Mouse (Mus musculus) lung, embryonic 15.5 days (tissue): ENCODE data around the gene Crtam. TPM values are rescaled to one million over a fixed set of nuclear protein-coding genes. Genes with fewer than 3 reads are reported as not detected.
A peak's percentile ranks its signal among the peaks of the same experiment; 100 is the strongest.

ENCODE experiments used
- ATAC-seq: fragments of 200-750 bp; cut with Nextera tagmentation; 2 replicates; pipeline ENCODE4 v1.8.0; 2017; ENCODE audit warnings: moderate number of reproducible peaks, borderline replicate concordance; ENCODE audit not compliant: low FRiP score, low TSS enrichment; ENCODE audit errors: extremely low read depth
- H3K27ac ChIP-seq: fragments of 300-500 bp; sonication (generic); 2 replicates; pipeline ENCODE4 v1.5.1; 2015; ENCODE audit warnings: moderate library complexity, mild to moderate bottlenecking, inconsistent platforms
- H3K27me3 ChIP-seq: fragments of 300-500 bp; sonication (generic); 2 replicates; pipeline ENCODE4 v1.6.1; 2015; ENCODE audit warnings: inconsistent platforms
- H3K36me3 ChIP-seq: fragments of 300-500 bp; sonication (generic); 2 replicates; pipeline ENCODE4 v1.6.1; 2015; ENCODE audit warnings: inconsistent platforms
- H3K4me1 ChIP-seq: fragments of 300-500 bp; sonication (generic); 2 replicates; pipeline ENCODE4 v1.6.1; 2015; ENCODE audit warnings: inconsistent platforms
- H3K4me2 ChIP-seq: fragments of 300-500 bp; sonication (generic); 2 replicates; pipeline ENCODE4 v1.6.1; 2015; ENCODE audit warnings: inconsistent platforms, mild to moderate bottlenecking, moderate library complexity
- H3K4me3 ChIP-seq: fragments of 300-500 bp; sonication (generic); 2 replicates; pipeline ENCODE4 v1.5.1; 2015; ENCODE audit warnings: mild to moderate bottlenecking, inconsistent platforms
- H3K9ac ChIP-seq: fragments of 300-500 bp; sonication (generic); 2 replicates; pipeline ENCODE4 v1.6.1; 2015; ENCODE audit warnings: inconsistent platforms
- H3K9me3 ChIP-seq: fragments of 300-500 bp; sonication (generic); 2 replicates; pipeline ENCODE4 v1.6.1; 2016; ENCODE audit warnings: inconsistent platforms
- WGBS: fragments of 180-500 bp; shearing (Covaris S2); methylation state at CpG from one replicate; pipeline ENCODE4 v1.1.7; 2015; 5-methylcytosine and 5-hydroxymethylcytosine counted together
- polyA plus RNA-seq: library from polyadenylated mRNA; unstranded; fragments of >200 nt; fragmentation: Nextera tagmentation; extraction: Ambion mirVana; gene quantifications from 2 replicates; pipeline ENCODE4 v1.2.1, GENCODE M21; 2015

Gene Crtam
- polyA plus RNA-seq, 1 experiment from 2014 or later: not detected

DNA sequence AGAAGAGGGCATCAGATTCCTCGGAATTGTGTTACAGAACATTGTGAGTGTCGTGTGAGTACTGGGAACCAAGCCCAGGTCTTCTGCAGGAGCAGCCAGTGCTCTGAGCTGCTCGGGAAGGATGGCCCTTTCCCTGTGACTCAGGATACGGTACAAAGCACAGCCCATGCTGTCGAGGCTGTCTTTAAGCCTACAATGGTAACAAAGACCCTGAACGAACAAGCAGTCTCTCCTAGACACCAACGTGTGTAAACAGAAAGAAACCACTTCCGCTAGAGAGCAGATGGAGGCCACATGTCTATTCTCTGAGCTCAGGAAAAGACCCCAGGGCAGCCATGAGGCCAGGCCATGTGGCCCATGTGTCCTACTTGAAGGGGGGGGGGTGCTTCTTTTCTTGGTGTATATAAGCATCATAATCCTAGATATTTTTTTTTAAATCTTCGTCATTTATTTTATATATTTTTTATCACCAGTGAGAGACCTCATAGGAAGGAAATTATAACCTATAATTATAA, 33.8 kb upstream of the Crtam start:
- Histone ChIP-seq H3K27me3 (no peaks in the 10 kb centered on the region), H3K9me3 (no peaks in the 10 kb centered on the region), H3K4me3 (no peak overlapping the region), H3K9ac (no peak overlapping the region), H3K4me2 (no peak overlapping the region), H3K36me3 (no peaks in the 10 kb centered on the region), H3K27ac (no peak overlapping the region), H3K4me1 (no peaks in the 10 kb centered on the region)
- no peak for ATAC-seq
- WGBS: 41% methylated on average over 9 of the region's 9 CpGs

DNA sequence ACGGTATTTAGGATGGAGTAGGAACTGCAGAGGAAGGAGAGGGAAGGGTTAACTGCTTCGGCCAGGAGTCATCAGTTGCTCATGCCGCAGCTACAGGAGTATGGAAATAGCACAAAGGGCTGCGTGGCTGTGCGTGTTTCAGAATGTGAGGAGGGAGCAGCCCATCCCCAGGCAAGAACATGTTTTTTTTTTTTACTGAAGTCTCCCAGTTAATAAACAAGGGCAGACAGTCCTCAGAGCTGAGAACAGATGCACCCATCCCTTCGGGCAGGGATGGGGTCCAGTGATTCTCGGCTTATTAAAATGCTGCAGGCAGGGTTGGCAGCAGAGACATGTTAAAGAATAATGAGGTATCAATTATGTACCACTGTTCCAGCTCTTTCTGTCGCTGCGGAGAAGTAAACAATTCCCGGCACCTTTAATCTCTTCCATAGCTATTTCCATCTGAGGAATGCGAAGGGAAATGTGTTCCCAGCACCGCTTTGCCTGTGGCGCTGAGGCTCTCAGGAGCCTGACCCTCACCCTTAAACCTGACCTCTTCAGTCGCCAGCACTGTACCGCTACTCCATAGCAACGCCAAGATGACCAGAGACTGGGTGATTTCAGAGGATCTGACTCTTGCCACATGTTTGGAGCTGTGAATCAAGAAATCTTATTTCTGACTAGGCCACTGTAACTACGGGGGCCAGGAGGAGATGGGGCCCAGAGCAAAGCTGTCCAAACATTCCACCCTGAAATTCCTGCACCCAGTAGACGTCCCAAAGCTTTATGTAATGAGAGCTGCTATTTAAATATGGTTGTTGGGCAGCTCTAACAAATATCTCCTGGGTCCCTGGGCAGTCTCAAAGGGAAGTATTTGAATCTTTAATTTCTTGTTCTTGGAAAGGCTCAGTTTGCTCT, 27.4 kb upstream of the Crtam start:
- H3K9ac ChIP-seq: no peak overlapping the region
- peaks cover 11% of the 10 kb centered on the region for H3K4me1 ChIP-seq
- H3K27me3 ChIP-seq: no peaks in the 10 kb centered on the region
- no peaks in the 10 kb centered on the region for H3K36me3 ChIP-seq
- 0 out of 2 replicates have a peak overlapping the region, but pooled peaks have one; percentile 46 for H3K27ac ChIP-seq
- H3K4me3 ChIP-seq: no peak overlapping the region
- WGBS: 13% methylated on average over 18 of the region's 18 CpGs
- peak; percentile 49; the same call in 1 of the 2 replicates for ATAC-seq
- no peaks in the 10 kb centered on the region for H3K9me3 ChIP-seq
- peak overlapping the region; percentile 39 for H3K4me2 ChIP-seq

DNA sequence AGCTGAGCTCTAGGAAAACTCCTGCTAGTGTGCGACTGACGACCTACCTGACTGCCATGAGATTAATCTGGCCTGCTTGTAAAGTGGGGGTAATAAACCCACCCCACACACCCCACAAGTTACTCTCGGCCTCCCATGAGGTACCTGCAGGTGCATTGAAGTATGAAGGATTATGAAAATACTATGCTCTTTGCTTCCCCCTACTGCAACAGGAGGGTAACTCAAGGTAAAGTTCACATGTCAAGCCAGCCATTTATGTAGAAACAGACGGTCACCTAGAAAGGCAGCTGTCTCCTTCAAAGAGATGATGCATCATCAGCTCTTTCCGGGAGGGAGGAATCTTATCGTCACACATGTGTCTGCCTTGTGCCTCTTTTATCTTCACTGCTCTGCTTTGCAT, 25.4 kb upstream of the Crtam start:
- no peak overlapping the region for H3K9ac ChIP-seq
- no peaks in the 10 kb centered on the region for H3K36me3 ChIP-seq
- no peaks in the 10 kb centered on the region for H3K9me3 ChIP-seq
- no peak overlapping the region for H3K27ac ChIP-seq
- H3K27me3 ChIP-seq: no peaks in the 10 kb centered on the region
- H3K4me2 ChIP-seq: no peak overlapping the region
- H3K4me1 ChIP-seq: peaks cover 11% of the 10 kb centered on the region
- ATAC-seq: no peak
- H3K4me3 ChIP-seq: no peak overlapping the region
- WGBS: 78% methylated on average over 6 of the region's 6 CpGs

DNA sequence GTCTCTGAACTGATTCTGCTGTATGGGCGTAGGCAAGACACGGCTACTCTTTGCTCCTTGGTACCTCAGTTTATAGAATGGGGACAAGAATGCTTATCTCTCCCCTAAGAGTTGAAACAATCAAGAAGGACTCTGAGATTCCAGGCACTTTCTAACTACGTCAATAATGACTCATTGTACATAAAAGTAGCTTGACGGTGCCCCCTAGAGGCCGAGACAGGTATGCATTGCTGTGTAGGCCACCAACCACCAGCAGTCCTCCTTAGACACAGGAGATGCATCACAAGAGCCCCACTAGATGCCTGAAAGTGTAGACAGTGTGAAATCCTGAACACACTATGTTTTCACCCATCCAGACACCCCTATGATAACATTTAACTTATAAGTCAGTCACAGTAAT, 24.0 kb upstream of the Crtam start:
- no peaks in the 10 kb centered on the region for H3K36me3 ChIP-seq
- no peaks in the 10 kb centered on the region for H3K9me3 ChIP-seq
- no peak for ATAC-seq
- no peak overlapping the region for H3K9ac ChIP-seq
- no peaks in the 10 kb centered on the region for H3K27me3 ChIP-seq
- no peak overlapping the region for H3K27ac ChIP-seq
- 41% methylated on average over 5 of the region's 5 CpGs for WGBS
- no peak overlapping the region for H3K4me2 ChIP-seq
- no peak overlapping the region for H3K4me3 ChIP-seq
- H3K4me1 ChIP-seq: peaks cover 11% of the 10 kb centered on the region

DNA sequence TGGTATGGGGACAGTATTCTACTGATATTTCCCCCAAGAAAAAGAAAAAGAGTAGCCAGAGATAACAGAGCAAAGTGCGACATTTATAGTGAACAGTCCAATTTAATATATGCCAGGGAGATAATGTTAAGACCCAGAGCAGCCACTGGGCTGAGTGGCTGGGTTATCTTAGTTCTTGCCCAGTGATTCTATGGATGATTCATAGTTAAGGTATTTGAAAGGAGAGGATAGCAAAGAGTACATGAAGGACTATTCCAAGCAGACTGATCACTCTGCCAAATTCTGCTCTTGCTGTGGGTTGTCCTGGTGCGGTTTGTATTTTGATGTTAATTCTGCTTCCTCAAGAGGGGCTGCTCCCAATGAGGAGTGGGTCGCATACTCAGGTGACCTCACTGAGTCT, 17.3 kb upstream of the Crtam start:
- no peak overlapping the region for H3K4me3 ChIP-seq

DNA sequence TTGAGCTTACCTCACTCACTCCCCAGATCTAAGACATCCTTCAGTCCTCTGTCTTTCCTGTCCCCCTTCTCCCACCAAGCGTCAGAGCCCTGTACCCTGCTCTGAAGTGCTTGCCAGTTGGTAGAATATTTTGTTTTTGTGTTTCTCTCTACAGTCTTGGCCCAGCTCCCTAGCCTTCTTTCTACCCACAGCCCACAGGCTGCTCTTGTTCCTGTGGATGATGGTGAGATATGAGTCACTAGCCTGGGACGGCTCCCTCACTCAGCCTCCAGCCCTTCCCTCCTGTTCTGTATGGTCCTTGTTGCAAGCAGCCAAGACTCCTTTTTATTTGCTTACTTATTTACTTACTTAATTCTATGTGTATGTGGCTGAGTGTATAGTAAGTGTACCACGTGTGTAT, 16.1 kb upstream of the Crtam start:
- H3K4me2 ChIP-seq: no peak overlapping the region
- no peaks in the 10 kb centered on the region for H3K27me3 ChIP-seq
- H3K27ac ChIP-seq: no peak overlapping the region
- 82% methylated on average over 3 of the region's 3 CpGs for WGBS
- no peaks in the 10 kb centered on the region for H3K9me3 ChIP-seq
- no peak overlapping the region for H3K4me3 ChIP-seq
- H3K36me3 ChIP-seq: no peaks in the 10 kb centered on the region
- no peaks in the 10 kb centered on the region for H3K4me1 ChIP-seq
- no peak overlapping the region for H3K9ac ChIP-seq
- ATAC-seq: no peak

More for the DNA sequence above, 17.3 kb upstream of the Crtam start:
- no peak overlapping the region for H3K9ac ChIP-seq
- H3K4me2 ChIP-seq: no peak overlapping the region
- ATAC-seq: no peak
- H3K4me1 ChIP-seq: no peaks in the 10 kb centered on the region
- no peak overlapping the region for H3K27ac ChIP-seq
- H3K36me3 ChIP-seq: no peaks in the 10 kb centered on the region
- H3K27me3 ChIP-seq: no peaks in the 10 kb centered on the region
- H3K9me3 ChIP-seq: no peaks in the 10 kb centered on the region
- 67% methylated on average over 3 of the region's 3 CpGs for WGBS

DNA sequence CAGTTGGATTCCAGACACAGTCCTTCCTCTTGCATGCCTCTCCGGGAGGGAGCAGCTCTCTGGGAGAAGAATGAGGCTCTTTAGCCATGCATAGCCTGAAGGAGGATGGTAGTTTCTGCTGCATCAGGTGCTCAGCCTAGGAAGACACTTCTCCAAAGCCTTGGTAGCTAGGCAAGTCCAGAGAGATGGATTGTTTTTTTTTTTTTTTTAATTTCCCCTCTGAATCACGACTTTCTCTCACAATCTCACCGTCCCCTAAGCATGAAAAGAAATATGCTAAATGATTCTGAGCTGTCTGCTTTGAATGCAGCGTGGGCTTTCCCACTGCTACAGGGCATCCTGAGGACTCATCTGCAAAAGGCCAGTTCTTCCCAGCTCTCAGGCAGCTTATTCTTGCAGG, 10.1 kb upstream of the Crtam start:
- Histone ChIP-seq H3K4me2 (no peak overlapping the region), H3K4me1 (no peaks in the 10 kb centered on the region), H3K36me3 (no peaks in the 10 kb centered on the region), H3K9me3 (no peaks in the 10 kb centered on the region), H3K4me3 (no peak overlapping the region), H3K27me3 (no peaks in the 10 kb centered on the region), H3K9ac (no peak overlapping the region), H3K27ac (no peak overlapping the region)
- ATAC-seq: no peak
- 56% methylated on average over 4 of the region's 4 CpGs for WGBS

DNA sequence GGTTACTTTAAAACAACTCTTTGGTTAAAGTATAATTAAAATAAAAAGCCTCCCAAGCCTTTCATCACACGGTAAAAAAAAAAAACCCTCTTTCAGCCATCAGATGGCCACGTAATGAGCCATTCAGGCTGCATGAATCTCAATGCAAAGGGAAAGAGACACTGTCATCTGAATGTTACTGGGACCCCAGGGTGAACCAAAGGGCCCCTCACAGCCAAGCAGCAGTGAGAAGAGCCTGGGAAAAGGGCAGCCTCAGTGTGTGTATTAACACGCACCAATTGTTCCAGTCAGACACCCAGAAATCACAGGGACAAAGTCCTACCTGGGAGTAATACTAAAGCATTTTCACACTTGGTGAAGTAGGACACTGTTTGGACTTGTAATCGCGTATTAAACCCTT, 8.0 kb upstream of the Crtam start:
- WGBS: 92% methylated on average over 5 of the region's 5 CpGs
- Histone ChIP-seq H3K4me3 (no peak overlapping the region), H3K27me3 (no peaks in the 10 kb centered on the region), H3K4me2 (no peak overlapping the region), H3K9ac (no peak overlapping the region), H3K4me1 (no peaks in the 10 kb centered on the region), H3K36me3 (no peaks in the 10 kb centered on the region), H3K27ac (no peak overlapping the region), H3K9me3 (no peaks in the 10 kb centered on the region)
- no peak for ATAC-seq

DNA sequence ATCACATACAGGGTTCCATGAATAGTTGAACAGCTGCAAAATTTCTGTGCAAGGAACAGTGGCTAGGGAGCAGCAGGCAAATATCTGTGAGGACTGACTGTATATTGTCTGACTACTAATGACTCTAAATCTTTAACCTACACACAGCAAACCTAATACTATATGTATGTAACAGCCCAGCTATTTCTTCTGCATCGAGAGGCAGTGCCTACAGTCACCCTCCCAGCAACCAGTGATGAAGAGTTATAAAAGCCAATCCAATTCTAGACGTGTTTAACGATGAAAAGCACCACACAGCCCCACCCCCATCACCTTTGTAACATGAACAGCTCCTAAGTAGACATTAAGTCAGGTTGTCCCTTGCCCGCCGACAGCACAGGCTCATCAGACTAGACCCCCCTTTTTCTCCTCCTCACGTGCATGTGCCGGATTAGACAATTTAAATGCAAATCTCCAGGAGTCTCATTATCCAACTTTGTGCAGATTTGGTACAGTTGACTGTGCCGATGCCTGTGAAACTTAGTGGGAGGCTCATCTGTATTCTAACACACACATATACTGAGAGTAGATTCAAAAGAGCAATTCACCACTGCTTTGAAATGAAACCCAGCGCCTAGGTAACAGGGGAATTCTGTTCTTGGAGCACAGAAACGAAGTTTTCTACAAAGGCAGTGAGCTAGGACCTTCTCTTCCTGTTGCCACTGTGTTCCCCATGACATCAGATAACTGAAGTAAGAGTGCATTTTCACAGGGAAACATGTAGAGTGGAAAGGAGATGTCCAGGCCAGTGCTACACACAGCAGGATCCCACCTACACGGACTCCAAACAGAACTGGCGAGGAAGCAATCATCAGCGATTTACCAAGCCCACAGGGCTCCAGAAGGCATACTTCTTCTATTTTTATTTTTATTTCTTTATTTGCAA, 7.3 kb upstream of the Crtam start:
- Histone ChIP-seq H3K4me3 (no peak overlapping the region), H3K9ac (no peak overlapping the region), H3K4me1 (no peaks in the 10 kb centered on the region), H3K27ac (no peak overlapping the region), H3K36me3 (no peaks in the 10 kb centered on the region), H3K9me3 (no peaks in the 10 kb centered on the region), H3K27me3 (no peaks in the 10 kb centered on the region), H3K4me2 (no peak overlapping the region)
- 77% methylated on average over 13 of the region's 13 CpGs for WGBS
- ATAC-seq: no peak

DNA sequence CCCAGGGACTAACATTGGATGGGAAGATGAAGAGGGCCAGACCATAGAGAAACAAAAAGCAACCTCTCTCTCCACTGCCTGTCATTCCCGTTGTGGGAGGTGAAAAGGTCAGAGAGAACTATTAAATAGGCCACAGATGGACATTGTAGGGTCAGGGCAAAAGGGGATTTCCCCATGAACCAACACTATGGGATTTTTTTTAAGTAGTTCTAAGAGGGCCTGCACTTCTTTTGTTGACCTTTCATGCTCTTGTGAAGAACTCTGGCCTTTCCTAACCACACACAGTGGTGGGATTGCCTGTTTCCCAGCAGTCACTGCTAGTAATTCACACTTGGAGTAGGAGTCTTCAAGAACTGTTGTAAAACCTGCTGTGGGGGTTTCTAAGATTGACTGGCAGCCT, 3.4 kb upstream of the Crtam start:
- H3K4me2 ChIP-seq: no peak overlapping the region
- H3K4me3 ChIP-seq: no peak overlapping the region
- H3K4me1 ChIP-seq: no peaks in the 10 kb centered on the region
- no peak overlapping the region for H3K27ac ChIP-seq
- 4% methylated on average over 1 of the region's 1 CpGs for WGBS
- no peak overlapping the region for H3K9ac ChIP-seq
- no peaks in the 10 kb centered on the region for H3K36me3 ChIP-seq
- no peaks in the 10 kb centered on the region for H3K27me3 ChIP-seq
- no peak for ATAC-seq
- H3K9me3 ChIP-seq: no peaks in the 10 kb centered on the region

DNA sequence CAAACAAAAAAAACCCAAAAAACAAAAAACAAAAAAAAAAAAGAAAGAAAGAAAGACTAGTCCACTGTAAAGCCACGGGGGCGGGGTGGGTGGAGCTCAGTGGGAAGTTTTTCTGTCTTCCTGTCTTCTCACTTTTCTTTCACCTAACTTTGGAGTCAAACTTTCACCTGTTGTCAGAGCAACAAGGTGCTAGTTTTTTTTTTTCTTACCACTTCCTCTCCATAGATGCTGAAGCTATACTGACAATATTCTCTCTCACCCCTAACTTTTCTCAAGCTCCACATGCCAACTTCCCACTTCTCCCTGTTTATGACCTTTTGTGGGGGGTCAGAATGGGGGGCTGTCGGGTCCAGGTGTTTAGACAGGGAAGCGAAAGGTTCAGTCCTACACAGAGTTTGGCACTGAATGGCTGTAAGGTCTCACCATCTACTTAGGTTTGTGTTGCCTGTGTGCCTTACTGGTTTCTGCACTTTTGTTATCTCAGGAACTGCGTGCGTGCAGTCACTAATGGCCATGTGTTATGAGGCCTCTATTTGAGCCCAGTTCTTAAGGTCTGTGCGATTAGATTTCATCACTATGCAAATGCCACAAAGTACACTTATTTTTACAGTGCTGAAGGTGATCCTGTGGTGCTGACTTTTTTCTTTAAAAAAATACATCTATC, 7.2 kb downstream of the Crtam start:
- Histone ChIP-seq H3K27ac (no peak overlapping the region), H3K4me2 (no peak overlapping the region), H3K27me3 (no peaks in the 10 kb centered on the region), H3K4me3 (no peak overlapping the region), H3K4me1 (no peaks in the 10 kb centered on the region), H3K36me3 (no peaks in the 10 kb centered on the region), H3K9ac (no peak overlapping the region), H3K9me3 (no peaks in the 10 kb centered on the region)
- no peak for ATAC-seq
- 75% methylated on average over 7 of the region's 7 CpGs for WGBS
